Mouse (Mus musculus) liver, embryonic 14.5 days (tissue): ENCODE data around the gene Mfn1. TPM values are rescaled to one million over a fixed set of nuclear protein-coding genes. Genes with fewer than 3 reads are reported as not detected.
A peak's percentile ranks its signal among the peaks of the same experiment; 100 is the strongest.

Experiments
- ATAC-seq: fragments of 200-750 bp; cut with Nextera tagmentation; 2 replicates; pipeline ENCODE4 v1.8.0; 2017; ENCODE audit warnings: moderate number of reproducible peaks, mild to moderate bottlenecking, moderate library complexity; ENCODE audit not compliant: insufficient read depth
- DNase-seq, 3 experiments: peaks; one replicate each; pipeline ENCODE4 v3.0.0-alpha.2; 2012 to 2013; ENCODE audit warnings: low read depth in 3 of 3, low spot score in 3 of 3
- H3K27ac ChIP-seq: fragments of 300-500 bp; sonication (generic); 2 replicates; pipeline ENCODE4 v1.5.1; 2014; ENCODE audit warnings: moderate library complexity, mild to moderate bottlenecking, control low read depth, inconsistent platforms
- H3K27me3 ChIP-seq: fragments of 300-500 bp; sonication (generic); 2 replicates; pipeline ENCODE4 v1.6.1; 2014; ENCODE audit warnings: mild to moderate bottlenecking, low read length, moderate library complexity; ENCODE audit not compliant: control insufficient read depth, insufficient read depth
- H3K36me3 ChIP-seq: fragments of 300-500 bp; sonication (generic); replicated peaks from 2 replicates; pipeline ENCODE4 v1.6.1; 2014; ENCODE audit warnings: low read depth; ENCODE audit not compliant: control insufficient read depth, insufficient read depth
- H3K4me1 ChIP-seq, 2 experiments: fragments of 200-500 bp in 1 of 2; fragments of 300-500 bp in 1 of 2; sonication (generic) in 1 of 2; replicated peaks; 2 replicates each; pipeline ENCODE4 v1.6.1; 2012 to 2014; ENCODE audit warnings: antibody characterized with exemption in 1 of 2, inconsistent platforms in 1 of 2, low read length in 1 of 2; ENCODE audit not compliant: control insufficient read depth in 2 of 2, insufficient read depth in 2 of 2
- H3K4me2 ChIP-seq: fragments of 300-500 bp; sonication (generic); 2 replicates; pipeline ENCODE4 v1.6.1; 2014; ENCODE audit warnings: low read depth, mild to moderate bottlenecking, control low read depth, moderate library complexity
- H3K4me3 ChIP-seq, 2 experiments: fragments of 200-500 bp in 1 of 2; fragments of 300-500 bp in 1 of 2; sonication (generic) in 1 of 2; 2 replicates each; pipeline ENCODE4 v1.5.1; 2012 to 2014; ENCODE audit warnings: low read depth in 2 of 2, low read length in 2 of 2, mild to moderate bottlenecking in 2 of 2, control low read depth in 1 of 2, inconsistent platforms in 1 of 2, moderate library complexity in 1 of 2; ENCODE audit not compliant: insufficient read depth in 1 of 2
- H3K9ac ChIP-seq: fragments of 300-500 bp; sonication (generic); replicated peaks from 2 replicates; pipeline ENCODE4 v1.6.1; 2014; ENCODE audit warnings: mild to moderate bottlenecking, control low read depth, moderate library complexity
- H3K9me3 ChIP-seq: fragments of 300-500 bp; sonication (generic); 2 replicates; pipeline ENCODE4 v1.6.1; 2016; ENCODE audit warnings: low read length, mixed read lengths; ENCODE audit not compliant: control insufficient read depth
- CTCF ChIP-seq: IDR thresholded peaks from 2 replicates; pipeline ENCODE4 v1.5.1; 2016; ENCODE audit warnings: antibody characterized with exemption, low read depth, control low read depth
- EP300 ChIP-seq: IDR thresholded peaks from 2 replicates; pipeline ENCODE4 v1.6.1; 2016; ENCODE audit warnings: antibody characterized with exemption, low read depth
- WGBS: fragments of 180-500 bp; shearing (Covaris S2); extraction: QIAGEN DNeasy Blood & Tissue Kit; methylation state at CpG from one replicate; pipeline ENCODE4 v1.1.7; 2014; ENCODE audit not compliant: insufficient replicate concordance; 5-methylcytosine and 5-hydroxymethylcytosine counted together
- polyA plus RNA-seq, 2 experiments: library from polyadenylated mRNA; depleted of rRNA in 1 of 2; stranded (reverse) in 1 of 2; unstranded in 1 of 2; fragments of >200 nt; fragmentation: Nextera tagmentation in 1 of 2; extraction: Ambion mirVana in 1 of 2; gene quantifications; 2 replicates each; pipeline versions ENCODE4 v1.2.1 to v1.2.3; 2012 to 2014

The Mfn1 gene
- polyA plus RNA-seq, 2 experiments = 8.6 to 11.0 TPM

DNA sequence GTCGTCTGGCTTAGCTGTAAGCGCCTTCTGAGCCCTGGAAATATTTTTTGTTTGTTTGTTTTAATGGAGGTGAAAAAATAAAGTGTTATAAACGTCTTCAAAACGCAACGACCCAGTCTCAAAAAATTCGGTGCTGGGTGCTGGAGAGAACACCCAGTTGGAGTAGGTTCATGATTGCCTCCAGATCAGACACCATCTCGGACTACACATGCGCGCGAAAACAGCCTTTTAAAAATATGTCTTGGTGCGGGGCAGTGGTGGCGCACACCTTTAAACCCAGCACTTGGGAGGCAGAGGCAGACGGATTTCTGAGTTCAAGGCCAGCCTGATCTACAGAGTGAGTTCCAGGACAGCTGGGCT is 18.1 kb upstream of the Mfn1 start:
- Histone ChIP-seq H3K27ac (peak overlapping the region; percentile 70), H3K4me3 (peak overlapping the region; percentile 86 to 90), H3K4me2 (peak overlapping the region; percentile 89), H3K9me3 (no peaks in the 10 kb centered on the region), H3K9ac (peak overlapping the region; percentile 90), H3K27me3 (no peaks in the 10 kb centered on the region), H3K36me3 (peaks cover 4% of the 10 kb centered on the region), H3K4me1 (peaks cover 24 to 28% of the 10 kb centered on the region in 2 experiments)
- ATAC-seq (no peak), DNase-seq (no peak)
- WGBS = 2% methylated on average over 13 of the region's 13 CpGs
- TF ChIP-seq EP300 = peak; percentile 4; the same call in 1 of the 2 replicates
- no peak for TF ChIP-seq CTCF

GRCm38 (mm10) chr3:32512686-32513284 is 16.5 kb upstream of the Mfn1 start:
- TF ChIP-seq CTCF = no peak
- Histone ChIP-seq H3K9me3 (no peaks in the 10 kb centered on the region), H3K27me3 (no peaks in the 10 kb centered on the region), H3K36me3 (peaks cover 18% of the 10 kb centered on the region), H3K9ac (peak overlapping the region; percentile 60), H3K4me1 (peaks cover 24 to 28% of the 10 kb centered on the region in 2 experiments), H3K4me2 (peak overlapping the region; percentile 89), H3K27ac (peak overlapping the region; percentile 70), H3K4me3 (peak overlapping the region; percentile 35 to 48)
- WGBS = 30% methylated on average over 7 of the region's 7 CpGs
- DNase-seq (peak in 2 of 3 experiments; percentile 35 to 41), ATAC-seq (no peak)

DNA sequence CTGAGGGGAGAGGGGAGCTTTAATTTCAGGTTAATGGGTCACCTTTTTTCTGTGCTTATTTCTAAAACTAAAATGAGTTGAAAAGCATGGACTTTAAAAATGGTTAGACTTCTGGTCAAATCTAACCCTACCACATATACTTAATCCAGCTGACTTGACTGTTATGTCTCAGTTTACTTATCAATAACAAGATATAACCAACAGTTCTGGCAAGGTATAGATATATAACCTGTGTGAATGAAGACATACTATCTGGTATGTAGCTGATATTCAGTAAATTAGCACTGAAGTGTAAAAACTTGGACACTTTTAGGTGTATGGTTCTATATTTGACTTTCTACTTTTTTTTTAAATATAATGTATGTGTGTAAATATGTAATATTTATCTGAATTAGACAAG is 15.7 kb upstream of the Mfn1 start:
- peak overlapping the region; percentile 35 to 37; a peak in 3 of 4 replicates for H3K4me3 ChIP-seq
- H3K36me3 ChIP-seq = peaks cover 24% of the 10 kb centered on the region
- no peak for ATAC-seq
- peak overlapping the region; percentile 60 for H3K9ac ChIP-seq
- H3K4me2 ChIP-seq = peak overlapping the region; percentile 89
- no peaks in the 10 kb centered on the region for H3K9me3 ChIP-seq
- H3K27me3 ChIP-seq = no peaks in the 10 kb centered on the region
- H3K27ac ChIP-seq = peak overlapping the region; percentile 70
- TF ChIP-seq CTCF (no peak), EP300 (peak; percentile 75)
- DNase-seq = no peak
- H3K4me1 ChIP-seq = peaks cover 24 to 28% of the 10 kb centered on the region in 2 experiments

GRCm38 (mm10) chr3:32527181-32527580 is 2.1 kb upstream of the Mfn1 start:
- no peak for TF ChIP-seq EP300
- TF ChIP-seq CTCF = no peak
- Histone ChIP-seq H3K9me3 (no peaks in the 10 kb centered on the region; the same call in 1 of the 2 replicates), H3K27me3 (no peaks in the 10 kb centered on the region), H3K27ac (no peak overlapping the region), H3K4me3 (no peak overlapping the region), H3K4me1 (peaks cover 4 to 9% of the 10 kb centered on the region in 2 experiments), H3K36me3 (peaks cover 8% of the 10 kb centered on the region), H3K9ac (no peak overlapping the region), H3K4me2 (no peak overlapping the region)
- no peak for ATAC-seq
- 76% methylated on average over 4 of the region's 4 CpGs for WGBS
- no peak for DNase-seq

- Histone ChIP-seq H3K9ac (peak overlapping the region; percentile 91), H3K9me3 (no peaks in the 10 kb centered on the region; the same call in 1 of the 2 replicates), H3K27me3 (no peaks in the 10 kb centered on the region), H3K4me2 (peak overlapping the region; percentile 78), H3K4me1 (peaks cover 5 to 9% of the 10 kb centered on the region in 2 experiments), H3K36me3 (no peaks in the 10 kb centered on the region; the same call in none of the 2 replicates), H3K27ac (peak overlapping the region; percentile 73; the same call in 1 of the 2 replicates), H3K4me3 (peak overlapping the region; percentile 81 to 91)
- TF ChIP-seq EP300 = no peak
- no peak for TF ChIP-seq CTCF
- DNase-seq (no peak), ATAC-seq (no peak)
- WGBS = 10% methylated on average over 5 of the region's 5 CpGs
Observed at GRCm38 (mm10) chr3:32530041-32530440, 776 bp downstream of the Mfn1 start.
